Mouse (Mus musculus): ENCODE data around the gene Snx1. TPM values are rescaled to one million over a fixed set of nuclear protein-coding genes. Genes with fewer than 3 reads are reported as not detected.

Gene Snx1
- polyA plus RNA-seq, 1 experiment from 2014 or later, result 131 TPM

DNA sequence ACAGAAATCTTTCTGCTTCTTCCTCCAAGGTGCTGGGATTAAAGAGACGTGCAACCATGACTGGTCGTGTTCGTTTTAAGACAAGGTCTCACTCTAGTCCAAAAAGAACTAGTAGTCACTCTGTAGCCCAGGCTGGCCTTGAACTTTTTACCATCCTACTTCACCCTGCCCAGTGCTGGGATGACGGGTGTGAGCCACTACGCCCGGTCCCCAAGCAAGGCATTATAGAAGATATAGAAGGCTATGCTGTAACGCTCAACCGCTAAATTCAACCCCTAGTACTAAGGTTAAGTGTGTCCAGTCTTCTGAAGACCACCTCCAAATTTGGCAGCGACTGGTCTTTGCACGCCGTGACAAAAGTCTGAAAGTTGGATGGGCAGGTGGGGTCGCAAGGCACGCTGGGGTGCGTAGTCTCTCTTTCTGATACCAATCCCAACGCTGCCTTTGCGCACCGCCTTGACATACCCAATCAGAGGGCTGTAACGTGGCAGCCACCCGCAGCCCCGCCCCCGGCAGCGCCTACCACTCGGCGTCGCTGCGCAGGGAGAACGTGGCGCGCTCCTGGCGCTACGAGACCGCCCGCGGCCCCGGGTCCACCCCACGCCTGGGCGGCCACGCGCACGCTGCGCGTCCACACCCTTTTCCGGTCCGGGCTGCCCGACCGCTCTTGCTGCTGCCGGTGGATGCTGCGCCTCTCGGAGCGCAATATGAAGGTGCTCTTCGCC lies 66.6 kb downstream of the Snx1 start, which contains the start of gene Ppib:
Gene Ppib (plus strand): TSS at position 640 of the 725 bp plus-strand sequence.
- peak; percentile 44; the same call in 1 of the 2 replicates for TF ChIP-seq CTCF (IDR thresholded peaks at IDR 0.05; ENCODE audit: low read depth)
- peak within 1 kb of the TSS; percentile 62 for H3K4me3 ChIP-seq (replicated peaks; ENCODE audit: low read depth, low read length)

DNA sequence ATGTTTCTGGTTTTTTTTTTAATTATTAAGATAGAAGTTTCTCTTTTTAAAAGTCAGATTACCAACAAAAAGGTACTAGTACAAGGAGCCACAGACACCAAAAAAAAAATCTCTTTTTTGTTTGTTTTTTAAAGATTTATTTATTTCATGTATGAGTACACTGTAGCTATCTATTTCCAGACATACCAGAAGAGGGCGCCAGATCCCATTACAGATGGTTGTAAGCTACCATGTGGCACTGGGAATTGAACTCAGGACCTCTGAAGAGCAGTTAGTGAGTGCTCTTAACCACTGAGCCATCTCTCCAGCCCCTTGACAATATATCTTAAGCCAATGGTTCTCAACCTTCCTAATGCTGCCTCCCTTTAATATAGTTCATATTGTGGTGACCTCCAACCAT lies 72.8 kb downstream of the Snx1 start:
- WGBS, result 51% methylated on average over 1 of the region's 1 CpGs

More for the DNA sequence above, 66.6 kb downstream of the Snx1 start, which contains the start of gene Ppib:
- ATAC-seq (replicated peaks; ENCODE audit: low FRiP score, low read depth) (peak; percentile 97), DNase-seq (ENCODE audit: low spot score) (peak; percentile 98)
- Histone ChIP-seq H3K9me3 (replicated peaks; ENCODE audit: low read length) (no peaks in the 10 kb centered on the region), H3K4me1 (replicated peaks; ENCODE audit: insufficient read depth, low read length) (no peaks in the 10 kb centered on the region), H3K27ac (peak within 1 kb of the TSS; percentile 86), H3K9ac (ENCODE audit: low read depth, low read length) (peak within 1 kb of the TSS; percentile 85), H3K27me3 (ENCODE audit: insufficient read depth, low read length) (no peaks in the 10 kb centered on the region), H3K36me3 (ENCODE audit: insufficient read depth, low read length) (peaks cover 22% of the 10 kb centered on the region), H3K4me2 (ENCODE audit: low read length) (peak within 1 kb of the TSS; percentile 73)
- WGBS, result 2% methylated on average over 46 of the region's 51 CpGs

DNA sequence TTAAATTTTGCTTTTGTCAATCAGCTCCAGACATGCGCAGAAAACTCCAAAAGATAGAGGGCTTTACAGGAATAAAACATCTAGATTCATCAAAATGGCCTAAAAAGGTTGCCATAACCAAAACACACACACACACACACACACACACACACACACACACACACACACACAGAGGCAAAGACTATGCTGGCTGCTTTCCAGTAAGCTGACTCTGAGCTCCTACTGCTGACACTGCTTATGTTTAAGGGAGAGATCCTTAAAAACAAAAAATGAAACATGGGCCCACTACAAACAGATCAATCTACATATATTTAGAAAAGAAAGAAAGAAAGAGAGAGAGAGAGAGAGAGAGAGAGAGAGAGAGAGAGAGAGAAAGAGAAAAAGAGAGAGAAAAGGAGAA lies 73.7 kb downstream of the Snx1 start:
- TF ChIP-seq CTCF (IDR thresholded peaks at IDR 0.05; ENCODE audit: low read depth), result no peak
- Histone ChIP-seq H3K27me3 (ENCODE audit: insufficient read depth, low read length) (no peaks in the 10 kb centered on the region), H3K4me3 (replicated peaks; ENCODE audit: low read depth, low read length) (no peak overlapping the region), H3K36me3 (ENCODE audit: insufficient read depth, low read length) (no peaks in the 10 kb centered on the region), H3K9ac (ENCODE audit: low read depth, low read length) (no peak overlapping the region), H3K4me2 (ENCODE audit: low read length) (no peak overlapping the region), H3K4me1 (replicated peaks; ENCODE audit: insufficient read depth, low read length) (peaks cover 9% of the 10 kb centered on the region), H3K9me3 (replicated peaks; ENCODE audit: low read length) (no peaks in the 10 kb centered on the region), H3K27ac (no peak overlapping the region)
- no peak for ATAC-seq (replicated peaks; ENCODE audit: low FRiP score, low read depth)
- 87% methylated on average over 1 of the region's 1 CpGs for WGBS
- no peak for DNase-seq (ENCODE audit: low spot score)

More for the DNA sequence above, 72.8 kb downstream of the Snx1 start:
- Histone ChIP-seq H3K9ac (ENCODE audit: low read depth, low read length) (no peak overlapping the region), H3K9me3 (replicated peaks; ENCODE audit: low read length) (no peaks in the 10 kb centered on the region), H3K4me3 (replicated peaks; ENCODE audit: low read depth, low read length) (no peak overlapping the region), H3K36me3 (ENCODE audit: insufficient read depth, low read length) (no peaks in the 10 kb centered on the region), H3K4me1 (replicated peaks; ENCODE audit: insufficient read depth, low read length) (peaks cover 9% of the 10 kb centered on the region), H3K27ac (no peak overlapping the region), H3K27me3 (ENCODE audit: insufficient read depth, low read length) (no peaks in the 10 kb centered on the region), H3K4me2 (ENCODE audit: low read length) (no peak overlapping the region)
- TF ChIP-seq CTCF (IDR thresholded peaks at IDR 0.05; ENCODE audit: low read depth), result peak; percentile 38; the same call in 1 of the 2 replicates
- no peak for ATAC-seq (replicated peaks; ENCODE audit: low FRiP score, low read depth)
- no peak for DNase-seq (ENCODE audit: low spot score)

DNA sequence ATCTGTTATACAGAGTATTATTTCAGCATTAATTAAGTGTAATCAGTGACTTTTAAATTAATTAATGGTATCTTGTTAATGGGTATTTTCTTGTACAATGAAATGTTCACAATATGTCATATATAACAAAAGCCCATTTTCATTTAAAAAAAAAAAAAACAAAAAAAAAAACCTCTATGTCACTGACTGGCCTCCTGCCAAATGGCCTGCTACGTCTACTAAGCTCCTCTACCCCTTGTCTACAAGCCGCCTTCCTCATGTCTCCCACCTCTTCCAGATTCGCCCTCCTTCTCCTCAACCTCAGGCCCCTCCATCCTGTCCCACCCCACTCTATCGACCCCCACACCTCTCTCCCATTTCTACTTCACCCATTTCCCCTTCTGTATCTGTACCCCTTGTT lies 74.9 kb downstream of the Snx1 start:
- ATAC-seq (replicated peaks; ENCODE audit: low FRiP score, low read depth), result no peak
- DNase-seq (ENCODE audit: low spot score), result no peak

DNA sequence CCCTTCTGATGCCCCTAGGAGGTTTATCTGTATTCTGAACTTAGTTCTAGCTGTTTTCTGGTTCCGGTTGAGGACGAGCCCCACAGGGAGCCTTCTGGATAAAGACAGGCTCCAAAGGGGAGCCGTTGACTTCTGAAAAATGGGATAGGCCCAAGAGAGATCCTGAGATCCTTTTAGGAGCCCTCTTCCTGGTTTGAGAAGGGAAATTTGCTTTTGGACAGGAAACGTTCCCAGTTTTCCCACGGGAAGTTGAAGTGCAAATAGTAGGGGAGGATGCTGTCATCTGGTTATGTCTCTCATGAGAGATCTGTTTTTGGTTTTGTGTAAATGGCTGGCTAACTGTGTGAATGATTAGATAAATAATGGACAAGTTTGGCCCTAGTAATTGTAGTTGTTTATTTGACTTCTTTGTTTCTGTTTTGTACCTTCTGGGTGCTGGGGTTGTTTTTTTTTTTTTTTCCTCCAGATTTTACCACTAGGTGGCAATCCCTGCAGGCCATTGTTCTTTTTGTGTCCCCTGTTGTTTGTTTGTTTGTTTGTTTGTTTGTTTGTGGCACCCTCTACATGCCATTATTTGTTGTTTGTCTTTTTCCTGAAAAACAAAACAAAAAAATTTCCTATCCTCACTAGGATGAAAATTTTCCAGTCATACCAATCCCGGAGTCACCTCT lies 76.3 kb downstream of the Snx1 start:
- H3K9ac ChIP-seq (ENCODE audit: low read depth, low read length), result no peak overlapping the region
- H3K27me3 ChIP-seq (ENCODE audit: insufficient read depth, low read length), result no peaks in the 10 kb centered on the region
- H3K36me3 ChIP-seq (ENCODE audit: insufficient read depth, low read length), result no peaks in the 10 kb centered on the region
- H3K9me3 ChIP-seq (replicated peaks; ENCODE audit: low read length), result no peaks in the 10 kb centered on the region
- WGBS, result 58% methylated on average over 6 of the region's 6 CpGs
- ATAC-seq (replicated peaks; ENCODE audit: low FRiP score, low read depth) (no peak), DNase-seq (ENCODE audit: low spot score) (no peak)
- H3K4me3 ChIP-seq (replicated peaks; ENCODE audit: low read depth, low read length), result no peak overlapping the region
- H3K4me1 ChIP-seq (replicated peaks; ENCODE audit: insufficient read depth, low read length), result peaks cover 9% of the 10 kb centered on the region
- H3K4me2 ChIP-seq (ENCODE audit: low read length), result no peak overlapping the region
- H3K27ac ChIP-seq, result peak overlapping the region; percentile 50; the same call in 1 of the 2 replicates
- TF ChIP-seq CTCF (IDR thresholded peaks at IDR 0.05; ENCODE audit: low read depth), result peak; percentile 38; the same call in 1 of the 2 replicates

More for the DNA sequence above, 74.9 kb downstream of the Snx1 start:
- Histone ChIP-seq H3K4me2 (ENCODE audit: low read length) (no peak overlapping the region), H3K36me3 (ENCODE audit: insufficient read depth, low read length) (no peaks in the 10 kb centered on the region), H3K27ac (no peak overlapping the region), H3K27me3 (ENCODE audit: insufficient read depth, low read length) (no peaks in the 10 kb centered on the region), H3K9me3 (replicated peaks; ENCODE audit: low read length) (no peaks in the 10 kb centered on the region), H3K4me3 (replicated peaks; ENCODE audit: low read depth, low read length) (no peak overlapping the region), H3K9ac (ENCODE audit: low read depth, low read length) (no peak overlapping the region), H3K4me1 (replicated peaks; ENCODE audit: insufficient read depth, low read length) (peaks cover 9% of the 10 kb centered on the region)
- TF ChIP-seq CTCF (IDR thresholded peaks at IDR 0.05; ENCODE audit: low read depth), result no peak
- WGBS, result 69% methylated on average over 4 of the region's 4 CpGs

DNA sequence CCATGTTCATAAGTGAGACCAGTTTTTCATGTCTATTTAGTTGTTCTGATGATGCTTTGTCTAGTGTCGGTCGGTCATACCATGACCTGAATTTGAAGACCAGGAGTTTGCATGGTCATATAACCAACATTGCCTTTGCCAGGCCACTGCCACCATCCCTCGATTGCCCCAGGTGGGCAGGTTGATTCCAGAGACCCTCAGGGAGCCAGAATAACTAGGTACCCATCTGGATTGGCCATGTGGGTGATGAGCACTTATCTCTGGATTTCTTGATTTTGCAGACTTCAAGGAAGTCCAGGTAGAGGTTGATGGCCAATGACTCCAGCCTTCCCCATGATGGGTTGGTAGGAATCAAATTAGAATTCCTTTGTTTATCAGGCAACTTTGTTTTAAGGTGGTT lies 83.1 kb downstream of the Snx1 start:
- no peak overlapping the region for H3K4me3 ChIP-seq (replicated peaks; ENCODE audit: low read depth, low read length)
- ATAC-seq (replicated peaks; ENCODE audit: low FRiP score, low read depth), result no peak
- H3K27ac ChIP-seq, result no peak overlapping the region
- no peaks in the 10 kb centered on the region for H3K4me1 ChIP-seq (replicated peaks; ENCODE audit: insufficient read depth, low read length)
- WGBS, result 97% methylated on average over 3 of the region's 3 CpGs
- H3K9me3 ChIP-seq (replicated peaks; ENCODE audit: low read length), result no peaks in the 10 kb centered on the region
- H3K27me3 ChIP-seq (ENCODE audit: insufficient read depth, low read length), result no peaks in the 10 kb centered on the region
- peaks cover 14% of the 10 kb centered on the region for H3K36me3 ChIP-seq (ENCODE audit: insufficient read depth, low read length)
- H3K4me2 ChIP-seq (ENCODE audit: low read length), result no peak overlapping the region
- no peak for TF ChIP-seq CTCF (IDR thresholded peaks at IDR 0.05; ENCODE audit: low read depth)
- no peak overlapping the region for H3K9ac ChIP-seq (ENCODE audit: low read depth, low read length)
- no peak for DNase-seq (ENCODE audit: low spot score)

Measured in kidney, postnatal 0 days (tissue).